Mouse (Mus musculus) forebrain, embryonic 16.5 days (tissue): ENCODE results near the gene Sp2. TPM values are rescaled to one million over a fixed set of nuclear protein-coding genes. Genes with fewer than 3 reads are reported as not detected.

ENCODE experiments used
- ATAC-seq: fragments of 200-750 bp; cut with Nextera tagmentation; 2 replicates; pipeline ENCODE4 v1.8.0; 2017; ENCODE audit warnings: mild to moderate bottlenecking, moderate library complexity
- H3K27ac ChIP-seq: fragments of 300-500 bp; sonication (generic); 2 replicates; pipeline ENCODE4 v1.5.1; 2014; ENCODE audit warnings: low read length, control low read depth
- H3K27me3 ChIP-seq: fragments of 300-500 bp; sonication (generic); replicated peaks from 2 replicates; pipeline ENCODE4 v1.6.1; 2014; ENCODE audit warnings: low read length; ENCODE audit not compliant: control insufficient read depth, insufficient read depth
- H3K36me3 ChIP-seq: fragments of 300-500 bp; sonication (generic); 2 replicates; pipeline ENCODE4 v1.6.1; 2014; ENCODE audit not compliant: control insufficient read depth, insufficient read depth
- H3K4me1 ChIP-seq: fragments of 300-500 bp; sonication (generic); replicated peaks from 2 replicates; pipeline ENCODE4 v1.6.1; 2014; ENCODE audit warnings: low read length; ENCODE audit not compliant: control insufficient read depth, insufficient read depth
- H3K4me2 ChIP-seq: fragments of 300-500 bp; sonication (generic); 2 replicates; pipeline ENCODE4 v1.6.1; 2014; ENCODE audit warnings: mild to moderate bottlenecking, low read length, control low read depth
- H3K4me3 ChIP-seq: fragments of 300-500 bp; sonication (generic); replicated peaks from 2 replicates; pipeline ENCODE4 v1.5.1; 2014; ENCODE audit warnings: mild to moderate bottlenecking, low read length, control low read depth
- H3K9ac ChIP-seq: fragments of 300-500 bp; sonication (generic); replicated peaks from 2 replicates; pipeline ENCODE4 v1.6.1; 2014; ENCODE audit warnings: low read depth, low read length, control low read depth
- H3K9me3 ChIP-seq: fragments of 300-500 bp; sonication (generic); 2 replicates; pipeline ENCODE4 v1.6.1; 2016; ENCODE audit warnings: low read length; ENCODE audit not compliant: control insufficient read depth
- WGBS: fragments of 180-500 bp; shearing (Covaris S2); extraction: QIAGEN DNeasy Blood & Tissue Kit; methylation state at CpG from one replicate; pipeline ENCODE4 v1.1.7; 2014; 5-methylcytosine and 5-hydroxymethylcytosine counted together
- polyA plus RNA-seq: library from polyadenylated mRNA; unstranded; fragments of >200 nt; fragmentation: Nextera tagmentation; extraction: Ambion mirVana; gene quantifications from 2 replicates; pipeline ENCODE4 v1.2.1, GENCODE M21; 2015

Sp2 gene
- polyA plus RNA-seq, 1 experiment from 2014 or later = 16.3 TPM

- H3K9ac ChIP-seq = no peak overlapping the region
- H3K4me2 ChIP-seq = no peak overlapping the region
- no peaks in the 10 kb centered on the region for H3K9me3 ChIP-seq
- H3K27ac ChIP-seq = no peak overlapping the region
- H3K36me3 ChIP-seq = peaks cover 4% of the 10 kb centered on the region
- no peaks in the 10 kb centered on the region; the same call in 1 of the 2 replicates for H3K4me1 ChIP-seq
- no peak for ATAC-seq
- H3K4me3 ChIP-seq = no peak overlapping the region
- H3K27me3 ChIP-seq = no peaks in the 10 kb centered on the region
- WGBS = 87% methylated on average over 3 of the region's 3 CpGs
Measured at GRCm38 (mm10) chr11:96966172-96966571, 16.6 kb downstream of the Sp2 start.

- WGBS = 17% methylated on average over 8 of the region's 8 CpGs
- ATAC-seq = peak; percentile 75
- Histone ChIP-seq H3K27ac (no peak overlapping the region), H3K4me2 (no peak overlapping the region), H3K4me3 (no peak overlapping the region), H3K9me3 (no peaks in the 10 kb centered on the region), H3K27me3 (no peaks in the 10 kb centered on the region), H3K9ac (no peak overlapping the region), H3K36me3 (peaks cover 4% of the 10 kb centered on the region), H3K4me1 (no peaks in the 10 kb centered on the region)
Measured at GRCm38 (mm10) chr11:96963580-96963979, 19.2 kb downstream of the Sp2 start.

DNA sequence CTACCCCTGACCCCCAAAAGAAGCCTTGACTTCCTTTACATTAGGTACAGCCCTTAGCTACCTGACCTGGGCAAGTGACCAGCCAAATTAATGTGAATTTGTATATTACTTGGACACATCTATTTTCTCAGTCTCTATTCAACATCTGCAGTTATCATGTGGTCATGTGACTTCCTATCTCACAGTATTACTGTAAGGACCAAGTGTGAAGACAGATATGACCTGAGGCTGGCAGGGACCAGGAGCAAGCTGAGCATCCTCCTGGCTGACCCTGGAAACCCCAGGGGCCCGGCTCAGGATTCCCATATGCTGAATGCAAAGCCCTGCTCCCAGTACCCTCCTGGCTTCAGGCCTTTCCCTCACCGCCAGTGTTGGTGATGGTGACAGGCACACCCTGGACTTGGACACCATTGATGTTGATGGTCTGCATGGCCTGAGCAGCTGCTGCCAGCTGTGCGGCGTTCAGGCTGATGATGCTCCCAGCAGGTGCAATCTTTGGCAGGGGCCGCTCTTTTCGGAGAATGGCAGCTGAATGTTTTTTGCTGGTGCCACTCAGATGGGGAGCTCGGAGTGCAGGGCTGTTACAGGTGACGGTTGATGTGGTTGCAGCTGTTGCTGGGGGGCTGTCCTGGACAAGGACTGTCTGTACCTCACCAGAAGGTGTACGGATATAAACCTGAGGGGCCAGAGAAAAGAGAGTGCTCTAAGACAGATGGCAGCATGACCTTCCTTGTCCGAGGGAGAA, 25.5 kb downstream of the Sp2 start:
- H3K4me3 ChIP-seq = no peak overlapping the region
- H3K4me2 ChIP-seq = no peak overlapping the region
- no peak overlapping the region for H3K9ac ChIP-seq
- H3K4me1 ChIP-seq = no peaks in the 10 kb centered on the region
- no peaks in the 10 kb centered on the region for H3K27me3 ChIP-seq
- no peaks in the 10 kb centered on the region for H3K9me3 ChIP-seq
- 93% methylated on average over 10 of the region's 10 CpGs for WGBS
- peaks cover 12% of the 10 kb centered on the region for H3K36me3 ChIP-seq
- H3K27ac ChIP-seq = no peak overlapping the region
- no peak for ATAC-seq

DNA sequence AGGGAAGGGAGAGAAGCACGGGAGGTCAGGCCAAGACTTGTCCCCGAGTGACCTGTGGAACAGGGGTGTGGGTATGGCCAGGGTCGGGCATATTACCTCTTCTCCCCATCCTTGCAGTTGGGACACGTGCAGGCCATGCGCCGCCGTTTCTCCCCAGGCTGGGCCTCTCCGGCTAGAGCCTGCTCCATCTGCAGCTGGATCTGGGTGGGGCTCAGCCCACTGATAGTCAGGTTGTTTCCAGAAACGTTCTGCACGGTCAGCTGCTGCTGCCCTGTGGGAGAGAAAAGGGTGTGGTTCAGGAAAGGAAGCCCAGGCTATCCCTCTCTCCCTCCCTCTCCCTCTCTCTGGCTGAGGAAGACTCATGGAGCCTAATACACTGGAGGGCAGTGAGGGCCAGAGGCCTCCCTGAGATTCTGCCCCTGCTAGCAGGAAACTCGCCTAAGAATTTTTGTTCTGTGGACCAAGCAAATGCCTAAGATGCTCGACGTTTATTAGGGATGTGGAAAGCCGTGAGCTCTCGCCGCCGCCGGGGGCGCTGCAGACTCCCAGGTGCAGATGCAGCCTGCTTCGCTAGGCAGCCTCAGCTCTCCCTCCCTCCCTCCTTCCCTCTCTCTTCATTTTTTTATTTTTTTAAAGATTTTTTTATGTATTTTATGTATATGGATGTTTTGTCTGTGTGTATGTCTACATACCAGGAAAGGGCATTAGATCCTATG, 26.6 kb downstream of the Sp2 start:
- H3K27ac ChIP-seq = no peak overlapping the region
- peaks cover 7% of the 10 kb centered on the region for H3K36me3 ChIP-seq
- no peak overlapping the region for H3K4me2 ChIP-seq
- no peaks in the 10 kb centered on the region for H3K9me3 ChIP-seq
- no peak overlapping the region for H3K9ac ChIP-seq
- WGBS = 63% methylated on average over 20 of the region's 20 CpGs
- H3K27me3 ChIP-seq = no peaks in the 10 kb centered on the region
- no peak for ATAC-seq
- H3K4me1 ChIP-seq = no peaks in the 10 kb centered on the region
- no peak overlapping the region for H3K4me3 ChIP-seq

DNA sequence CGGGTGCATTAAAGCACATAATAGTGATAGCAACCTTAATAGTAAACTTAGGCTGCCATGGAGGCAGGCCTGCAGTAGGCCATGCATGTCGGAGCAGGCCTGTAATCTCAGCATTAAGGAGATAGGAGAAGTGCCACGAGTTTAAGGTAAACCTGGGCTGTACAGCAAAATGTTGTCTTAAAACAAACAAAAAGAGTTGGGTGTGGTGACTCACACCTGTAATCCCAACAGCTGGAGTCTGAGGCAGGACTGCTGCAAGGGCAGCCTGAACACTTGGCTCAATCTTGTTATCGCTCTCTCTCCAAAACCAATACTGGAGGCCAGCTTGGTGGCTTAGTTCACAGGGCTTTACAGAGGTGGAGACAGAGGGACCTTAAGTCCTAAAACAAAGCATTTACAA, 27.7 kb downstream of the Sp2 start:
- 94% methylated on average over 4 of the region's 4 CpGs for WGBS
- H3K4me1 ChIP-seq = no peaks in the 10 kb centered on the region
- H3K4me3 ChIP-seq = no peak overlapping the region
- ATAC-seq = no peak
- no peaks in the 10 kb centered on the region for H3K27me3 ChIP-seq
- H3K27ac ChIP-seq = no peak overlapping the region
- H3K9ac ChIP-seq = no peak overlapping the region
- H3K36me3 ChIP-seq = peaks cover 10% of the 10 kb centered on the region
- H3K4me2 ChIP-seq = no peak overlapping the region
- no peaks in the 10 kb centered on the region for H3K9me3 ChIP-seq

DNA sequence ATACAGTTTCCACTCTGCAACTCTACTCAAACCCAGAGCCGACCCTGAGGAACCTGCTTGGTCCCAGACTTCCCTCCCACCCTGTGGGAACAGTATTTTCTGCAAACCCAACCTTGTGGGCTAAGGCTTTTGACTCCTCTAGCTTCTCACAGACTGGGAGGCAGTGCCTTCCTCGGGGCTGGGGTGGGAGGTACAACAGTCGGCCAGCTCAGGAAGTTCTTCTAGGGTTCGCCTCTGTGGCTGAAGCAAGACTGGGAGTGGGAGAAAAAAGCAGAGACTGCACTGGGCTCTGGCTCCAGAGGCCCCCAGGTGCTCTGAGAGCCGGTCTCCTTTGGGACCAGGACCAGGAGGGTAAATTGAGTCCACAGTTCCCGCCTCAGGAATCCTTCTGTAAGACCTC, 29.9 kb downstream of the Sp2 start:
- Histone ChIP-seq H3K9me3 (no peaks in the 10 kb centered on the region), H3K4me3 (no peak overlapping the region), H3K4me2 (no peak overlapping the region), H3K36me3 (peaks cover 10% of the 10 kb centered on the region), H3K27ac (no peak overlapping the region), H3K27me3 (no peaks in the 10 kb centered on the region), H3K9ac (no peak overlapping the region), H3K4me1 (no peaks in the 10 kb centered on the region)
- no peak for ATAC-seq
- 77% methylated on average over 6 of the region's 6 CpGs for WGBS

- ATAC-seq = no peak
- Histone ChIP-seq H3K9ac (no peak overlapping the region), H3K4me3 (no peak overlapping the region), H3K36me3 (peaks cover 10% of the 10 kb centered on the region), H3K27me3 (no peaks in the 10 kb centered on the region), H3K27ac (no peak overlapping the region), H3K4me1 (no peaks in the 10 kb centered on the region), H3K9me3 (no peaks in the 10 kb centered on the region), H3K4me2 (no peak overlapping the region)
- WGBS = 82% methylated on average over 10 of the region's 10 CpGs
Measured at GRCm38 (mm10) chr11:96952426-96952825, 30.3 kb downstream of the Sp2 start.

DNA sequence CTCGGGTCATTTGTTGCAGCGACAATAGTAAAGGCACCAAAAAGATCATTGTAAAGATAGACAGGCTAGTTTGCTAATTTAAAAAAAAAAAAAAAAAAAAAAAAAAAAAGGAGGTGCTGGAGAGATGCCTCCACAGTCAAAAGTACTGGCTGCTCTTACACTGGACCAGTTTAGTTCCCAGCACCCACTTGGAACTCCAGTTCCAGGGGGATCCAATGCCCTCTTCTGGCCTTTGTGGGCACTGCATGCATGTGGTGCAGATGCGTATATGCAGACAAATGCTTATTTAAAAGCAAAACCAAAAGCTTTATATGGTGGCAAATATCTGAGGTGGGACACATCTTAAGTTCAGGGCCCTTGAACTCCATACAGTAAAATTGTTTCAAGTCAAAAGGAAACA, 32.0 kb downstream of the Sp2 start:
- ATAC-seq = no peak
- no peaks in the 10 kb centered on the region for H3K27me3 ChIP-seq
- H3K27ac ChIP-seq = no peak overlapping the region
- H3K4me3 ChIP-seq = no peak overlapping the region
- no peak overlapping the region for H3K4me2 ChIP-seq
- 0 out of 2 replicates have a peak, but pooled peaks cover 7% of the 10 kb centered on the region for H3K4me1 ChIP-seq
- no peak overlapping the region for H3K9ac ChIP-seq
- H3K9me3 ChIP-seq = no peaks in the 10 kb centered on the region
- peaks cover 10% of the 10 kb centered on the region for H3K36me3 ChIP-seq
- WGBS = 99% methylated on average over 3 of the region's 3 CpGs

DNA sequence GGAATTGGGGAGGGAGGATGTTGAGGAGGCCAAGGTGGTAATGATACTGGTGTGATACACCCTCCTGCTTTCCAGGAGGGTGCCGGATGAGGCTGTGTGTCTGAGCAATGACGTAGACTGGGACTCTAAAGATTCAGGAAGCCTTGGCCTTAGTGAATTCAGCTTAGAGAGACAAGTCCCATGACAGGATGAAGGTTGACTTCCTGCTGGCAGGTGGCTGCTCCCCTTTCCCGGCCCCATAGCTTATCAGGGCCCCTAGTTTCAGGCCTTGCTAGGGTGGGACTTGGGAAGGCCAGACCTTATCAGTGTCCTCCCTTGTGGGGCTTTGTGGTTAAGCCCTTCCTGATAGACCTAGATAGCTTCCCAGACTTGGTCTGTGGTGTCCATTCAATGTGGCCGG, 34.9 kb downstream of the Sp2 start:
- no peak overlapping the region for H3K9ac ChIP-seq
- no peaks in the 10 kb centered on the region for H3K27me3 ChIP-seq
- no peaks in the 10 kb centered on the region for H3K9me3 ChIP-seq
- H3K4me2 ChIP-seq = no peak overlapping the region
- WGBS = 89% methylated on average over 4 of the region's 4 CpGs
- no peak overlapping the region for H3K27ac ChIP-seq
- H3K4me3 ChIP-seq = no peak overlapping the region
- ATAC-seq = no peak
- H3K36me3 ChIP-seq = peaks cover 5% of the 10 kb centered on the region; the same call in 1 of the 2 replicates
- H3K4me1 ChIP-seq = peaks cover 20% of the 10 kb centered on the region
